Mouse (Mus musculus): ENCODE measurements at regions not wholly inside any gene's neighbourhood (a gene's known extent, or its start where the extent isn't known, plus 50 kb on each side); places are given as distances from the start of the nearest gene placed in this dataset.

DNA sequence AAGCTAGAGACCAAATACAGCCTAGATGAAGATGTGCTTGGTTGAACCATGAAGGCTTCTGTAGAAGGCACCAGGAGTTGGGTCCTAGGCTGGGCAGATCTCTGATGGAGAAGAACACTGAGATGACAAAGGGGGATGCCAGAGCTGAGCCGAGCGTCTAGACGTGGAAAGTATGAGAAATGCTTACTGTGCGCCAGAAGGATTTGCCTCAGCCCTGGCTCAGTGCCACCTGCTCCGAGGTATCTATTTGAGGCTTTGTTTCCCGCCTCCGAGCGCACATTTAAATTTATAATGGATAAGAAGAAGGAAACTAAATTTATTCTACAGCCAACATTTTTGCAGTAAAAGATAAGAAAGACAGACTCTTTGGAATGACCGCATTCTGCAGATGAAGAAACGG is 317.2 kb upstream of the Runx1 start:
- no peak for DNase-seq (ENCODE audit: extremely low read depth, low read depth)

DNA sequence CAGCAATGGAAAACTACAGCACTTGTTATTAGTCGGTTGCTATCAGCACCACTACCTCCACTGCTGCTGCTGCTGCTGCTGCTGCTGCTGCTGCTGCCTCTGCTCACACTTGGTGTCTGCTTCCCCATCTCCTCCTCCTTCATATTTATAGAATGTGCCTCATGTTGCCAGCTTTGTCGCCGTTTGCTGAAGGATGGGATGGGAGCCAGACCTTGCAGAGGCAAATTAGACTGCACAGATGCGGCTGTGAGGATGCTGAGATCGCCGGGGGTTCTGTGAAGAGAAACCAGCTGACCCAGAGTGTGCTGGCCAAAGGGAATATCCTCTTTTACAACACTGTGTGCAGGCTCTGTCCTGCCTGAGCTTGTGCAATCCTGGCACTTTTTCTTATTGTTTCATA is 316.0 kb upstream of the Runx1 start:
- DNase-seq (ENCODE audit: extremely low read depth, low read depth): no peak

GRCm38 (mm10) chr16:93140535-93141110 is 314.7 kb upstream of the Runx1 start:
- DNase-seq (ENCODE audit: extremely low read depth, low read depth): no peak

- DNase-seq (ENCODE audit: extremely low read depth, low read depth): no peak
These were observed 311.3 kb upstream of the Runx1 start for GRCm38 (mm10) chr16:93137249-93137648.

DNA sequence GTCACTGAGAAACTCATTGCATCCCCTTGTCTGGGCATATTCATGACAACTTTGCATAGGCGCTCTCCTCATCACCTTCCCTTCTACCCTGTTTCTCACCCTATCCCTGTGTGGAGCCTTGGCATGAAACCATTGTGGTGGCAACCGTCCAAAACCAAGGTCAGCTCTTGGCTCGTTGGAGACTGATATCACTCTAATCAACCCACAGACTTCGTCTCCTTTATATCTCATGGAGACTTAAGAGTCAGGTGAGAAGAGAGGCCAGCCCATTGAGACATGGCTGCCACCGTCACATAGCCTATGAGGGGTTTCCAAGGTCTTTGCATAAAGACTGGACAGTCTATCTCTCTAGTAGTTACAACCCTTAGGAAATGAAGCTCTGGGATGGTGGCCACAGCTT is 305.5 kb upstream of the Runx1 start:
- DNase-seq (ENCODE audit: extremely low read depth, low read depth): peak; percentile 50

DNA sequence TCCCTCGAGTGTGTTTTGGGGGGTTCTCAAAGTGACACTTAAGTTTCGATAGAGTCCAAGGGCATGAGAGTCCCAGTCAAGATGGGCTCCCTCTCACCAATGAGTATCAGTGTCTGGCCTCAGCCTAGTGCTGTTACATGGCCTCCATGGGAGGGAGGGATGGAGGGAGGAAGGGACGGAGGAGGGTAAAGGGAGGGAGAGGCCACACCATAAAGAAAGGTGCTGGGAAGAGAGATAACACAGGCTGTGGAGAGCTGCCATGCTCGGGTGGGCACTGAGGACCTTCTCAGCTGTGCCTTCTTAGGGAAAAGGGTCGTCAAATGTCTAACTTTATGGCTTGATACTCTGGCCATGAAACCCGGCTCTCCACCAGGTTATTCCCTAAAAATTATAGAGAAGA is 304.7 kb upstream of the Runx1 start:
- no peak for DNase-seq (ENCODE audit: extremely low read depth, low read depth)

- no peak for DNase-seq (ENCODE audit: extremely low read depth, low read depth)
These were observed 297.8 kb upstream of the Runx1 start for GRCm38 (mm10) chr16:93123707-93124106.

GRCm38 (mm10) chr16:93116111-93116969 is 290.4 kb upstream of the Runx1 start:
- DNase-seq (ENCODE audit: extremely low read depth, low read depth): no peak

DNA sequence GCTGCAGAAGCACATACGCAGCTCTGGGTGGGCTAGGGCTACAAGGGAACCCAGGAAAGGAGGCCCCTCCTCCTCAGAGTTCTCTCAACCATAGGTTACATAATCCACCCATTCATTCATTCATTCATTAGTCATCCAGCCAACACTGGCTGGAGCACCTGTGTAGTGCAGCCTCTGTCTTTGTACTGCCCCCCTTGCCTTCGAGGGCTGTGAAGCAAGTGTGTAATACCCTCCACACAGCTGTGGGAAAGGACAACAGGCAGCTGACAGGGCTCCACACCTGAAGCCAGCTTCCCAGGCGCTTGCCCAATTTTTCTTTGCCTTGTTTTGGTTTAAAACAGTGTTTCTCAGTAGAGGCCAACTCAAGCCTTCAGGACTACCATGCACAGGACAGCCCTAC is 285.0 kb upstream of the Runx1 start:
- no peak for DNase-seq (ENCODE audit: extremely low read depth, low read depth)

DNA sequence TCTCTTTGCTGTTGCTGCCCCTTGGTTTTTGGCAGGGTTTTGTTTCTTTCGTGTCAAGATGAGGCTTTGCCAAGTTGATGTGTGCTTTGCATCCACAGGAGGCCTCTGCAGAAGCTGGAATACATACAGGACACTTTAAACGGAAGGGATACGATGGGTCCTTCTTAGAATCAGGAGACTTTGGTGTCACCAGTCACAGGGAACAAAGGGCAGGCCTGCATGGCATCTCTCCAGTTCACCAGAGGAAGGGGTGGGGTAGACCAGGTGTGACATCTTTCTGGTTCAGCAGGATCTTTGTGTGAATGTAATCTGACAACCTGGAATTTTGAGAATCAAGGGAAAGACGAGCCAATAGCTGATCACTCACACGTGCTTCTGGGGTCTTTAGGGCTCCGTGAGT is 284.5 kb upstream of the Runx1 start:
- no peak for DNase-seq (ENCODE audit: extremely low read depth, low read depth)

DNA sequence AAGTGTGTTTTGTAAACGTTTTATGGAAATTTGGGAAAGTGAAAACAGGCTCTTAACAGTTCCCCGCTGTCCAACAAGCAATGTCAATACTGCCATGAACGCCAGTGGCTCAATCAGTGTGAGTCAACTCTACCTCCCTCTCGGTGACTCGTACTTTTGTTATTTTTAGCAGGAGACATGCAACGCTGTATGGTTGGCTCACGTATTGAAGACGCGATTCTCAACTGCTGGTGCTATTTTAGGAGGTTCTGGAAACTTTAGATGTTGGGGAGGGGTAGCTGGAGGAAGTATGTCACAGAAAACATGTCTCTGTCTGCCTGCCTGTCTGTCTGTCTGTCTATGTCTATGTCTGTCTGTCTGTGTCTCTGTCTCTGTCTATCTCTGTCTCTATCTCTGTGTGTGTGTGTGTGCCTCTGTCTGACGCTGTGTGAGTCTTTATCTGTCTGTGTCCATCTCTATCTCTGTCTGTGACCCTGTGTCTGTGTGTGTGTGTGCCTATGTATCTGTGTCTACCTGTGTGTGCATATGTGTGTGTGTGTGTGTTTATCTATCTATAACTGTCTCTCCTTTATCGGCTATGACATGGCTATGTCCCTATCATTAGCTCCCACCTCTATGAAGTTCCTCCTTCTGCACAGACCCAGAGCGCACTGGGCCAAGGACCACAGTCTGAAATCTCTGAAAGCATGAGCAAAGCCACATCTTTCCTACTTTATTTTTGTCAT is 283.9 kb upstream of the Runx1 start:
- DNase-seq (ENCODE audit: extremely low read depth, low read depth): no peak

- no peak for DNase-seq (ENCODE audit: extremely low read depth, low read depth)
These were observed 281.5 kb upstream of the Runx1 start for GRCm38 (mm10) chr16:93107524-93107845.

GRCm38 (mm10) chr16:93106811-93107523 is 281.0 kb upstream of the Runx1 start:
- DNase-seq (ENCODE audit: extremely low read depth, low read depth): no peak

GRCm38 (mm10) chr16:93102174-93102573 is 276.2 kb upstream of the Runx1 start:
- DNase-seq (ENCODE audit: extremely low read depth, low read depth): no peak

GRCm38 (mm10) chr16:93098057-93098456 is 272.1 kb upstream of the Runx1 start:
- no peak for DNase-seq (ENCODE audit: extremely low read depth, low read depth)

- no peak for DNase-seq (ENCODE audit: extremely low read depth, low read depth)
These were observed 270.2 kb upstream of the Runx1 start for GRCm38 (mm10) chr16:93096175-93096574.

- no peak for DNase-seq (ENCODE audit: extremely low read depth, low read depth)
These were observed 266.8 kb upstream of the Runx1 start for GRCm38 (mm10) chr16:93092796-93093195.

DNA sequence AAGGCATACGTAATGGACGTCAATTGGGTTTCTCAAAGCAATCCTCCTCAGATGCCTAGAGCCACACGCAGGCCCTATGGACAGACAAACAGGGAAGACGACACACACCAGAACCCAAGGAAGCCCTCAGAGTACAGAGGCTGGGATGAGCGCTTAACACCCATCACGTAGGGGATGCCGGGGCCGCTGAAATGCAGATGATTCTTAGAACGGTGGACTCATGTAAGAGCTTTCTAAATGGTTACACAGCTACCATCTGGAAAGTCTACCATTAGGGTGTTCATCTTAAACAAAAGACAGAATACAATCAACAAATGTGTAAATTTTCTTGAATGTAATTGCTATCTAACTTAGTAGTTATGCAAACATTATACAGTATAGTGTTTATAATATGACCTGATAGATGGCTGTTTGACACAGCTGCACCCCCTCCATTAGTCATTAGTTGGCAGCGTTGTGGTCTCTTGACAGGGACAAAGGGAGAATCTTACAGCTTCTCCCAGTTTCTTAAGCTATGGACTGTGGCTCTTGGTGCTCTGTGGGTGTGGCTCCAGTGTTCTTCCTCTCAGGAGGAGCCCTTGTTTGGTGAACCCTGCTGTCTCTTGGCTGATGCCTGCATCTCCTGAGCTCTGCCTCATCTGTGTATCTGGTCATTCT is 259.4 kb upstream of the Runx1 start:
- no peak for DNase-seq (ENCODE audit: extremely low read depth, low read depth)

DNA sequence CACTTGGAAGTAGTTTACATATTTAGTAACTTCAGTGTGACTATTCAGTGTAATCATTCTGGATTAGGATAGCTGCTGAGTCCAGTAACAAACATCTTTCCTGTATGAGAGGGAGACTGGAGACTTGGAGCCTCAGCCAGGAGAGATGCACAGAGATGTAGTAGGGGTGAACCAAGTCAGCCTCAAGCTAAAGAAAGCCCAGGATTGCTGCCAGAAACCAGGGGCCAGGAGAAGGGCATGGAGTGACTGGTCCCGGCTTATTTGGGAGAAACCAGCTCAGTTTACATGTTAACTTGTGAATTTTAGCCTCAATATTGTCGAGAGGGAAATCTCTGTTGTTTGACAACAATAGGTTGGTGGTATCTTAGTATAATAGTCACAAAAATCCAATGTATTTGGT is 257.8 kb upstream of the Runx1 start:
- no peak for DNase-seq (ENCODE audit: extremely low read depth, low read depth)

DNA sequence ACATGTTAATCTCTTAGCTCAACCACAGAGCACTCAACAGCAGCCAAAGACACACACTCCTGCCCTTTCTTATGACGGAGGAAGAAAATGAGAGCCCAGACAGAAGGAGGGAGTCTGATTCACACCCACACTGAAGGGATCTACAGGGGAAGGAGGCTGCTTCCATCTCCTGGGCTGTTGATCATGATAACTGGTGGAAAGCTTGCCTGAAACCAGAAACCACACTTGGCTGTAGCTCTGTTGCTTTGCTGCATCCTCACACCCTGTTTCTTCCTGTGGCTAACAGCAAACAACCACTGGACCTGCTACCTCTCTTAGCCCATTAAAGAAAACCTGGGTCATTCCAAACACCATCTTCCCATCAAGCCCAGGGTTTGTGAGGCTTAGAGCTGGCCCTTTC is 257.2 kb upstream of the Runx1 start:
- no peak for DNase-seq (ENCODE audit: extremely low read depth, low read depth)

DNA sequence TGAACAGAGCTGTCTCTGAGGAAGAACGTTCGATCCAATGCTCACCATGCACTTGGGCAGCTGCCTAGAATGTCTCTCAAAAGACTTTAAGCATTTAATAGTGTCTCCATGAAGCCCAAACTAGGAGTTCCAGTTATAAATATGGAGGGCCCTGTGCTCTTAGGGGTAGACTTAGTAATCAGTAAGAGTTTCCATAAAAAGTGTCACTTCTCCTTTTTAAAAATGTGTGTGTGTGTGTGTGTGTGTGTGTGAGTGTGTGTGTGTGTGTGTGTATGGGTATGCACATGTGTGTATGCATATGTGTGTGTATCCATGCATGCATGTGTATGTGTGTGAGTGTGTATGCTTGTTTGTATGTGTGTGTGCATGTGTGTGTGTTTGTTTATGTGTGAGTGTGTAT is 255.6 kb upstream of the Runx1 start:
- DNase-seq (ENCODE audit: extremely low read depth, low read depth): no peak

Measured in MEL-GATA-1-ER (cell line).